Mouse (Mus musculus) gastrocnemius, postnatal 4 days (tissue): ENCODE results near the gene Fkbp2. TPM values are rescaled to one million over a fixed set of nuclear protein-coding genes. Genes with fewer than 3 reads are reported as not detected.
A peak's percentile ranks its signal among the peaks of the same experiment; 100 is the strongest.

ENCODE experiments used
- DNase-seq, 2 experiments: peaks; one replicate each; pipeline ENCODE4 v3.0.0; 2021 to 2022; ENCODE audit warnings: low spot score in 2 of 2, mixed read lengths in 2 of 2
- total RNA-seq, 2 experiments: library from RNA; stranded (reverse); gene quantifications; 2 replicates each; pipeline ENCODE4 v1.2.3; 2021

Fkbp2 gene
- total RNA-seq, 2 experiments from 2014 or later: 25.3 to 28.6 TPM

GRCm38 (mm10) chr19:6942249-6942691 is 38.0 kb downstream of the Fkbp2 start, which contains the start of gene Gpr137:
TSS of gene Gpr137 (minus strand) at chr19:6942480.
- peak; percentile 91 to 94 for DNase-seq

- DNase-seq: peak; percentile 94
Measured at GRCm38 (mm10) chr19:6941372-6942248, 38.7 kb downstream of the Fkbp2 start, which contains the start of gene Bad. TSS of gene Bad (plus strand) at chr19:6941861.

GRCm38 (mm10) chr19:6940396-6941351 is 39.6 kb downstream of the Fkbp2 start:
- peak in 1 of 2 experiments; percentile 17 for DNase-seq

- DNase-seq: no peak
Measured at GRCm38 (mm10) chr19:6939106-6940002, 40.9 kb downstream of the Fkbp2 start.

- DNase-seq: no peak
Measured at GRCm38 (mm10) chr19:6937541-6938465, 42.5 kb downstream of the Fkbp2 start.

- DNase-seq: no peak
Measured at GRCm38 (mm10) chr19:6936299-6936698, 44.0 kb downstream of the Fkbp2 start.

- DNase-seq: peak in 1 of 2 experiments; percentile 15
Measured at GRCm38 (mm10) chr19:6934195-6934977, 45.9 kb downstream of the Fkbp2 start, which contains the start of gene Kcnk4. TSS of gene Kcnk4 (minus strand) at chr19:6934515.

- DNase-seq: peak in 1 of 2 experiments; percentile 19
Measured at GRCm38 (mm10) chr19:6933436-6934194, 46.7 kb downstream of the Fkbp2 start.

GRCm38 (mm10) chr19:6933102-6933435 is 47.2 kb downstream of the Fkbp2 start:
- peak in 1 of 2 experiments; percentile 11 for DNase-seq

GRCm38 (mm10) chr19:6932018-6932417 is 48.3 kb downstream of the Fkbp2 start:
- DNase-seq: no peak

GRCm38 (mm10) chr19:6931002-6931401 is 49.3 kb downstream of the Fkbp2 start:
- peak in 1 of 2 experiments; percentile 9 for DNase-seq

- DNase-seq: no peak
Measured at GRCm38 (mm10) chr19:6928080-6928479, 52.2 kb downstream of the Fkbp2 start.

Other genes with a start within 250 kb of the Fkbp2 start
- gene Rps6ka4, start 139.9 kb downstream of the Fkbp2 start, total RNA-seq: 10 to 100 TPM; 17.8 to 18.7 TPM
- 1 to 10 TPM; 1.3 to 2.9 TPM for gene Ccdc88b, start 122.3 kb downstream of the Fkbp2 start, total RNA-seq
- gene Trmt112, start 70.8 kb downstream of the Fkbp2 start, total RNA-seq: 10 to 100 TPM; 54.7 to 56.4 TPM
- 100 to 1,000 TPM; 137 to 142 TPM for gene Prdx5, start 70.4 kb downstream of the Fkbp2 start, total RNA-seq
- gene Esrra, start 58.7 kb downstream of the Fkbp2 start, total RNA-seq: 10 to 100 TPM; 44.1 to 44.7 TPM
- not detected for gene Catsperz, start 55.1 kb downstream of the Fkbp2 start, total RNA-seq
- under 1 TPM in 1 of 2 experiments, not detected in 1; 0.39 TPM for gene Kcnk4, start 46.0 kb downstream of the Fkbp2 start, total RNA-seq
- gene Bad, start 38.6 kb downstream of the Fkbp2 start, total RNA-seq: 10 to 100 TPM; 31.6 to 34.4 TPM
- 10 to 100 TPM; 13.7 to 14.4 TPM for gene Gpr137, start 38.0 kb downstream of the Fkbp2 start, total RNA-seq
- gene Ppp1r14b, start 5.5 kb downstream of the Fkbp2 start, total RNA-seq: 100 to 1,000 TPM; 364 to 392 TPM
- gene Plcb3, start 4.0 kb downstream of the Fkbp2 start, total RNA-seq: 10 to 100 TPM; 22.2 to 23.9 TPM
- gene Vegfb, start 7.2 kb upstream of the Fkbp2 start, total RNA-seq: 10 to 100 TPM; 68.0 to 73.0 TPM
- gene Dnajc4, start 12.1 kb upstream of the Fkbp2 start, total RNA-seq: 10 to 100 TPM; 32.3 to 34.2 TPM
- gene Nudt22, start 15.6 kb upstream of the Fkbp2 start, total RNA-seq: 10 to 100 TPM; 17.1 to 23.6 TPM
- 10 to 100 TPM; 18.4 to 19.5 TPM for gene Trpt1, start 15.6 kb upstream of the Fkbp2 start, total RNA-seq
- gene Fermt3, start 39.0 kb upstream of the Fkbp2 start, total RNA-seq: 1 to 10 TPM; 5.3 to 5.4 TPM
- gene Stip1, start 59.5 kb upstream of the Fkbp2 start, total RNA-seq: 100 to 1,000 TPM; 122 to 129 TPM
- gene Macrod1, start 76.3 kb upstream of the Fkbp2 start, total RNA-seq: 100 to 1,000 TPM; 233 to 237 TPM
- gene Flrt1, start 125.2 kb upstream of the Fkbp2 start, total RNA-seq: 1 to 10 TPM in 1 of 2 experiments, under 1 TPM in 1; 0.91 to 1.4 TPM
- gene Otub1, start 225.8 kb upstream of the Fkbp2 start, total RNA-seq: 10 to 100 TPM; 73.9 to 79.3 TPM
- gene Cox8a, start 237.1 kb upstream of the Fkbp2 start, total RNA-seq: 100 to 1,000 TPM; 437 to 448 TPM